Mouse (Mus musculus) urinary bladder, adult 18-20 months (tissue): ENCODE data around the gene Gpr162.
"Not testable (repeated sequence)": the region's sequence is repeated elsewhere in the genome, so short reads cannot be mapped to it uniquely, and the experiment has no call there.

ENCODE experiments used
- DNase-seq, 2 experiments: peaks; one replicate each; pipeline ENCODE4 v3.0.0; 2022; ENCODE audit warnings: low spot score in 2 of 2, mixed read lengths in 2 of 2

The Gpr162 gene

GRCm38 (mm10) chr6:124836411-124836810 is 27.4 kb downstream of the Gpr162 start:
- no peak for DNase-seq

DNA sequence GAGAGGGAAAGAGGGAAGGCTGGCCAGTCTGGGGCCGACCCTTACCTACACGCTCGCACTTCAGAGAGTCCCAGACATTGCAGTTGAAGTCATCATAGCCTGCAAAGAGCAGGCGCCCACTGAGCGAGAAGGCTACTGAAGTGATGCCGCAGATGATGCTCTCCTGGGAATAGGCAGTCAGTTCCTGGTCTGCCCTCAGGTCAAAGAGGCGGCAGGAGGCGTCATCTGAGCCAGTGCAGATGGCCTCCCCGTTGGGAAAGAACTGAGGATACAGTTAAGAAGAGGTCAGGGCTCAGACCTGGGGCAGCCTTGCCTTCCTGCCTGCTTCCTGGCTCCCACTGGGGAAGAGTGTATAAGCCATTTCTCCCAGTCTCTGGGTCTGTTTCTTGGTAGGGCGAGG is 28.3 kb downstream of the Gpr162 start:
- no peak for DNase-seq

DNA sequence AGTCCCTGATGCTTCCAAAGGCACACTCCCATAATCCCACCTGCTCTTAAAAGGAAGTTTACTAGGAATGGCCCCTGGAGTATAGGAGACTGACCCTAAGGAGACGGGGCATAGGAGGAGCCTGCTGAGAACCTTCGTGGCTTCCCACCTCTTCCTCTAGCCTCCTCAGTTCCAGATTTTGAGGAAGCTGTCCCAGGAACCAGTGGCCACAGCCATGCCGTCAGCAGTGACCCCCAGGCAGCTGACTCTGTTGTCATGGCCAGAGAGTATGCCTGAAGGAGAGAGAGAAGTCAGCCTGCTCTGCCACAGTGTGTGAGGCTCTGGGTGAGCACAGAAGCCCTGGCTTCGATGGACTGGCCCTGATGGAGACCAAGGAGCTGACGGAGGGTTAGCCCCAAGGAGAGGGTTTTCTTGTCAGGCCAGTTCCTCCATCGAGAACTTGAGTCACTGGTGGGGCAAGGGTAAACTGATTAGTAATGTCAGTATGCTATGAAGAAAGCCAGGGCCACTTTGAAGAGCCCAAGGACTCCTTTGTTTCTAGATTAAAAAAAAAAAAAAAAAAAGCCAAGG is 29.2 kb downstream of the Gpr162 start:
- DNase-seq = no peak

DNA sequence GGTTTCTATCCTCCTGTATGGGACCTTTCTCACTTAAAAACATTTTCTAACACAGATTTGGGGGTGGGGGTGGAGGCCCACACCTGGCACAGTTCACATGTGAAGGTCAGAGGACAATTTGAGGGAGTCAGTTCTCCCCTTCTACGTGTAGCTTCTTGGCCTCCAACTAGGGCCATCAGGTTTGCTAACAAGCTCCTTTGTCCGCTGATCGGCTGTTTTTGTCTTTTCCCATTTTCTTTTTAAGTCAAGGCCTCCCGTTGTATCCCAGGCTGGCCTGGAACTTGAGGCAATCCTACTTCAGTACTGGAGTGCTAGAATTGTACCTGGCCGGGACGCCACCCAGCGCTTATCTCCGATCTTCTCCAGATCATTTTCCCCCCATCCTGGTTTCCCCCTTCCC is 32.1 kb downstream of the Gpr162 start:
- DNase-seq = no peak

DNA sequence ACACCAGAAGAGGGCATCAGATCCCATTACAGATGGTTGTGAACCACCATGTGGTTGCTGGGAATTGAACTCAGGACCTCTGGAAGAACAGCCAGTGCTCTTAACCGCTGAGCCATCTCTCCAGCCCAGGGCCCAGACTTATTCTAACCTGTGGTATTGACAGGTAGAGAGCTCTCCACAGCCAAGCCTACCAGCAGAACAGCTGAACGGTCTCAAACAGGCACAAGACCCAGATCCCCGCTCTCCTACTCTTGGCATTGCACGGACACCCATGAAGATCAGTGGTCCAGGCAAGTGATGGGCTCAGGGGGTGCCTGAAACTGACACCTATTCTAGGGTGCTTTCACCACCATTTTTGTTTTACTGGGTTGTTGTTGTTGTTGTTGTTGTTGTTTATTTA is 32.6 kb downstream of the Gpr162 start:
- not testable (repeated sequence) for DNase-seq

- DNase-seq = peak; percentile 86 to 87
Observed at GRCm38 (mm10) chr6:124829799-124830700, 33.7 kb downstream of the Gpr162 start.

DNA sequence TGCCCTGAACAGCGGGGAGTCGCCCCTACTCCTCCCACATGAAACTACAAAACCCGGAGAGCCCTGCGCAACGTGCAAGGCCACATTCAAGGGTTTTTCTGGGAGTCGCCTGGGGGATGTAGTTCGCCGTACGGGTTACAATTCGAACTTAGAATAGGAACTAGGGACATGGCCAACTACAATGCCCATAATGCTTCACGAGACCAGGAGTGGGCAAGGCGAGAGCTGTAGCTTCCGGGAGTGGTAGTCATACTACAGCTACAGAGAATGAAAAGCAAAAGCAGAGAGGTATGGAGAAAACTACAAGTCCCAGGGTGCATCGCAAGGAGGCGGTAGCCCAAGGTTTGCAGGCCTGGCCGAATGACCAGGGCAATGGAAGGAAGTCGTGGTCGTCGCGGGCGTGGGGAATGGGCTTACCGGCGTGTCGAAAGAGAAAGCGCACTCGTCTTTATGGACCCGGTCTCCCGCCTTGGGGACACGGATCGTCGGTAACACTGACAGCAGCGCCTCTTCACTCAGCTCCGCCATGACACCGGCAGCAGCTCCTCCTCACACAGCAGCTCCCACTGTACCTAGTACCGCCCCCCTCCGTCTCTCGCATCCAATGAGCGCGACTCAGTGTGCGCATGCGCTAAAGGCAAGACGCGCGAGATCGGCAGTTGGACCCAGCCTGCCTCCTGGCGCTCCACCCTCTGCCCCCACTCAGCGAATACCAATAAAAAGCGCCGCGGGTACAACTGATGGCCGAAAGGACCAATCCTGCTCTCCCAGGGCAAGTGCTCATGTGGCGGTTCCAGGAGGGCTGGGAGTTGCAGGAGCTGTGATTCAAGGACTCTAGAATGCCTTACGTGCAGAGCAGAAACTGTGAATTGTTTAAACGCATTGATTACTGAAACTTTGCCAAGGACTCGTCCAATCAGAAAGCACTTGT is 34.6 kb downstream of the Gpr162 start, which contains the start of the genes Usp5 and Cdca3:
Gene Usp5, minus strand, starts transcription at position 617 of the 931 bp plus-strand sequence.
Gene Cdca3, plus strand, starts transcription at position 680 of the 931 bp plus-strand sequence.
- DNase-seq = peak; percentile 96 to 99

GRCm38 (mm10) chr6:124828101-124828592 is 35.6 kb downstream of the Gpr162 start:
- peak in 1 of 2 experiments; percentile 46 for DNase-seq

GRCm38 (mm10) chr6:124822049-124822448 is 41.7 kb downstream of the Gpr162 start:
- no peak for DNase-seq

DNA sequence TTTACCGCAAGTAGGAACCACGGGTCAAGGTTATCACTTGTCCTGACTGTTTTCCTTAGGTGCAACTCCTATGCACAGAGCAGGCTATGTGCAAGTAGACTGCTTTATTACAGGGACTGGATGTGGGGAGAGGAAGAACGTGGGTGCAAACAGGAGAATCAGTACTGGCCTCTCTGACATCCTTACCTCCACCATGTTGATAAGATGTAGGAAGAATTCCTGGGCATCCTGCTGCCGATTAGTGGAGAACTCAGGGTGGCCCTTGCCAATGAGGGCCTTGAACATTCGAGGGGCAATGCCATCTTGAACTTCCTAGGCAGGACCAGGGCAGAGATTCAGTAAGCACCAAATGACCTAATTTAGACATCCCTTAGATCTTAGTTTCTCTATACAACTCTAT is 42.9 kb downstream of the Gpr162 start:
- no peak for DNase-seq

- no peak for DNase-seq
Observed at GRCm38 (mm10) chr6:124817971-124818370, 45.8 kb downstream of the Gpr162 start.

DNA sequence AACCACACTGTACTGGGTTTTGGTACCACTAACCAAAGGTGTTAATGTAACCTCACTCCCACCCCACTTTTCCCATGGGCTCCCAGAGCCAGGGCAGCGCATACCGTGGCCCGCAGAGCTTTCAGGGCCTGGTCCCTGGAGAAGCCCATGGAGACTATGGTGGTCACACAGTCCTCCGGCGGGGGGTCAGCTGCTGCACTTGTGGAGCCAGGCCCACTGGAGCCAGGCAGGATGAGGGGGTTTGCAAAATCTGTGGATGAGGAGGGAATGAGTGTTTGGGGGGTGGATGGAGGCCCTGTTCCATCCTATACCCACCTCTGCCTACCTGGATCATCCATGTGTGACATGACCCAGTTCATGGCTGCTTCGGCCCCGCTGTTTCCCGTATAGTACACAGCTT is 46.2 kb downstream of the Gpr162 start:
- no peak for DNase-seq

GRCm38 (mm10) chr6:124817125-124817524 is 46.7 kb downstream of the Gpr162 start:
- no peak for DNase-seq

GRCm38 (mm10) chr6:124816611-124817010 is 47.2 kb downstream of the Gpr162 start:
- no peak for DNase-seq

GRCm38 (mm10) chr6:124814858-124815774 is 48.7 kb downstream of the Gpr162 start:
- DNase-seq = no peak

DNA sequence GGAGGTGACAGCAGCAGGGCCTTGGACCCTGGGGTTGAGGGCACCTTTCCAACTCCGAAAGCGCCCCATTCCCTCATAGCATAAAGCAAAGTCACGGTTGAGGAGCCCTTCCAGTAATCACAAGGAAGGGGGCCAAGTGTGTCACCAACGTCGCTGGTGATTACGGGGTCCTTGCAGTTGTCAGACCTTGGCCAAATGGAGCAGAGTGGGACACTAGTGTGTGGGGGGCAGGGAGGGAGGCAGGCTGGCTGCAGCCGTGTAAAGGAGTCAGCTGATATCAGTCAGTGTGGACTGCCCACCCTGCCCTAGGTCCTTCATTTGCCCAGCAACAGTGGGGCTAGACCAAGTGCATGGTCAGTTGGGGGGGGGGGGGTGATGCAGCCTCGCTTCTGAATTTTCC is 49.3 kb downstream of the Gpr162 start:
- DNase-seq = no peak

DNA sequence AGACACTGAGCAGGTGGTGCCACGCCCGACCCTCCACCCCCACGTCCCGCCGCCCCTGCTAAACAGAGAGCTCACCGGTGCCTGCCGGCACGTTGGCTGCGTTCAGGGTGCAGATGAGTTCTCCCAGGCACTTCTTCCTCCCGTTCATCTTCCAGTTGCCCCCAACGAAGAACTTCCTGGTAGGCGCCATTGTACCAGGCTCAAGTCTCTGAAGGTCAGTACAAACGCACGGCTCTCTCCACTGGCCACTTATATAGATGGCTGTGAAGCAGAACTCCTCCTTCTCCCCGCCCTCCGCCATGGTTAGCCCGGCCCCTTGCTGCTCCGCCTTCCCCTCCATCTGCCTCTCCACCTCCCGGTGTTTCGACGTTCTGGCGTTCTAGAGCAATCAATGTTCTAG is 49.9 kb downstream of the Gpr162 start, which contains the start of gene Tpi1:
Gene Tpi1, minus strand, starts transcription at position 364 of the 400 bp plus-strand sequence.
- peak; percentile 85 to 89 for DNase-seq

DNA sequence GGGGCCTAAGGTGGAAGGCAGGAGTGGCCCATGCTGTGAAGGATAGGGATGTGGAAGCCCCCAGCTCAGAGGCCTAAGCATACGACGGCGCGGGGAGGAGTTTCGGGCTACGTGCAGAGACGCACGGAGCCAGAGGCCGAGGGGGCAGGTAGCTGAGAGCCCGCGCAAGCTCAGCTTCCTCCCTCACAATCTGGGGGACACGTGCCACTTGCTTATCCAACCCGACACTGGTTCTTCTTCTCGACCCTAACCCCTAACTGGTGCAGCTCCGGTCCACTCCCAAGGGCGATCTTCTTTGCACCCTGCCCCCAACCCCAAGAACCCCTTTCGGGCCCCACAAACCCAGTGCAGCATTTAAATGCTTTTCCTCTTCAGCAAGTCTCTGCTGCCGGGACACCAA is 50.3 kb downstream of the Gpr162 start:
- DNase-seq = no peak

- no peak for DNase-seq
Observed at GRCm38 (mm10) chr6:124812848-124813247, 50.9 kb downstream of the Gpr162 start.
